Mouse (Mus musculus) testis, adult 2 months (tissue): ENCODE results near the gene Cyp4v3.

ENCODE experiments used
- CTCF ChIP-seq: fragments of 200-500 bp; IDR thresholded peaks from 2 replicates; pipeline ENCODE4 v1.5.1; 2012; ENCODE audit warnings: low read depth, mild to moderate bottlenecking, inconsistent platforms, low read length, moderate library complexity; ENCODE audit not compliant: control insufficient read depth, insufficient read depth, insufficient replicate concordance
- POLR2A ChIP-seq: fragments of 200-500 bp; IDR thresholded peaks from 2 replicates; pipeline ENCODE4 v1.6.1; 2012; ENCODE audit warnings: low read depth, mild to moderate bottlenecking, inconsistent platforms, low read length, moderate library complexity; ENCODE audit not compliant: control insufficient read depth

- no peak for TF ChIP-seq CTCF
- no peak for TF ChIP-seq POLR2A
Observed at GRCm38 (mm10) chr8:45291790-45292189, 41.2 kb downstream of the Cyp4v3 start.
